Mouse (Mus musculus) right cerebral cortex, postnatal 36 days (tissue): ENCODE data around the gene Cd86.

ENCODE experiments used
- DNase-seq, 2 experiments: peaks; one replicate each; pipeline ENCODE4 v3.0.0; 2022; ENCODE audit warnings: low spot score in 2 of 2, mixed read lengths in 1 of 2

Cd86 gene

DNA sequence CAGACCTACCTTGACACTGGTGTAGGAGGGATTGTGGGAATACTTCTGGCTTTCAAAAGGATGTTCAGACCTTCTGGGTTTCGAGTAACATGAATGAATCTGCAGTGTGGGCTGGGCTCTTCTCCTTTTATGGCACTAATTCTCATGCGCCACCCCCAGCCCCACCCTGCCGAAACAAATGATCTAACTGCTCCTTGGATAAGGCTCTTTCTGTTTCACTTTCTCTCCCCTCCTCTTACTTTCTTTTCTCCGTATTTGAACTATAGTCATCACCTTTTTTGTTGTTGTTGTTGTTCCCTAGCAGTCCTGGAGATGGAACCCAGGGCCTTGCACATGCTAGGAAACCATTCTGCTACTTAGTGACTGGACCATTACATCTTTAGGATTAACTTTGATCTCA, 67.6 kb downstream of the Cd86 start:
- DNase-seq: no peak

DNA sequence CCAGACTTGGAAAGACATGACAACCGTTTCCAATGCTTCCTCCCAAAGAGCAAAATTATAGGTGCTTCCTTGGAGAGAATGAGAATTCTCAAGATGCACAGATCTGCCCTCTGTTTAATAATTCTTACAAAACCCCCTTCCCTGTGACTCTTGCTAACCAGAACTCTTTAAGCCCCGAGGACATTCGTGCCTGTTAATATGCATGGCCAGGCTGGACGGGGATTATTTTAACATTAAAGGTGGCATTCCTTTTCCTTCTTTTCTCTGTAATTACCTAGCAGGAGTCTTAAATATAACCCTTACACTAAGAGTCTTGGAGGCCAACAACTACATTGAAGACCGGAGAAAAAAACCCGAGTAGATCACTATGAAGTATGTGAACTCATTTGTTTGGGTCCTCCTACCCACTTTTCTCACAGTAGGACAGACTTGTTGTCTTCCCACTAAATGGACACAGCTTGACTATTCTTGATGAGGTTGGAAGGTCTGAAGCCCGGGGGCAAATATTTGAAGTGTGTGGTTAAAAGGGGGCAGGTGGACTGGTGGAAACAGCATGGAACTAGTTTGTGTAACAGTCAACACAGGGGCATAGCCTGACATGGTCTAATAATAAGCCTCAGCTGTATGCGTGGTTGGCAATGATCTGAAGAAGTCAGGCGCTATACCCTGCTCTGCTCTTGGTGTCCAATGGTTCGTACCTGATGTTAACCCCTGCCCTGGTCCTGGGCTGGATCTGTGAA, 69.0 kb downstream of the Cd86 start:
- DNase-seq: no peak

DNA sequence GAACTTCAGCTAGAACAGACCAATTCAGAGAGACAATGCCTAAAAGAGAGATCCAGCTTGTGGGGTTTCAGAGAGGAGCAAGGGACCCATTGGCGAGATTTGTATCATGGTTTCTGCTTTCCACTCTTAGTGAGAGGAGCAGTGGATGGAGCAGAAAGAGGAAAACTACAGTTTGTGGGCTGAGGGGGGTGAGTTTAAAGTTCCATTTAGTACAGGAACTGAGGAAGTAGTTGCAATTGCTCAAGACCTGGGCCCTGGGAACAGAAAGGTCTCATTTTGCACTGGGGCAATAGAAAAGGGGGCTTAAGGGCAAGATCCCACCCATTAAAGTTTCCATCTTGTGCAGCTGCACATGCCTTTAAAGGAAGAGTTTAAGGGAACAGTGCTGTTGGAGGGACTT, 76.0 kb downstream of the Cd86 start:
- no peak for DNase-seq

GRCm38 (mm10) chr16:36587971-36588370, 77.9 kb downstream of the Cd86 start:
- DNase-seq: no peak

DNA sequence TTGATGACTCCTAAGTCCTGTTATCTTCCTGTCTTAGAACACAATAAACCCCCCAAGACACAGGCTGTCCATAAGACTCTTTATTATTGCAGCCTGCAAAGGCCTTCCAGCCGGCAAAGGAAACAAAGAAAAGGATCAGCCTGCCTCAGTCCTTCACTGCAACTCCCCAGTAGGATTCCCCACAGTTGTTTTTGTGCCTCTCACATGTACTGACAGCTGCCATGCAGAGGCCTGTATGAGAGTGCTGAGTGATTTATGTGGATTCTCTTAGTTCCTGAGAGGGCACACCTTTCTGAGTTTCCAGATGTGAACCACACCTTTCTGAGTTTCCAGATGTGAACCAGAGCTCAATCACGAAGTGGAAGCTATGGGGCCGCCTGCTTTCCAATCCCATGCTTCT, 83.8 kb downstream of the Cd86 start:
- no peak for DNase-seq

GRCm38 (mm10) chr16:36571942-36572341, 93.9 kb downstream of the Cd86 start:
- no peak for DNase-seq

GRCm38 (mm10) chr16:36561386-36562338, 104.2 kb downstream of the Cd86 start, which contains the start of gene Casr:
Gene Casr (minus strand): TSS chr16:36562141.
- no peak for DNase-seq

- no peak for DNase-seq
Observed at GRCm38 (mm10) chr16:36559573-36559972, 106.3 kb downstream of the Cd86 start.

GRCm38 (mm10) chr16:36555672-36556165, 110.2 kb downstream of the Cd86 start:
- no peak for DNase-seq
